Mouse (Mus musculus): ENCODE results near the gene Prx. TPM values are rescaled to one million over a fixed set of nuclear protein-coding genes. Genes with fewer than 3 reads are reported as not detected.

Gene Prx
- polyA plus RNA-seq, 1 experiment: 5.3 TPM

DNA sequence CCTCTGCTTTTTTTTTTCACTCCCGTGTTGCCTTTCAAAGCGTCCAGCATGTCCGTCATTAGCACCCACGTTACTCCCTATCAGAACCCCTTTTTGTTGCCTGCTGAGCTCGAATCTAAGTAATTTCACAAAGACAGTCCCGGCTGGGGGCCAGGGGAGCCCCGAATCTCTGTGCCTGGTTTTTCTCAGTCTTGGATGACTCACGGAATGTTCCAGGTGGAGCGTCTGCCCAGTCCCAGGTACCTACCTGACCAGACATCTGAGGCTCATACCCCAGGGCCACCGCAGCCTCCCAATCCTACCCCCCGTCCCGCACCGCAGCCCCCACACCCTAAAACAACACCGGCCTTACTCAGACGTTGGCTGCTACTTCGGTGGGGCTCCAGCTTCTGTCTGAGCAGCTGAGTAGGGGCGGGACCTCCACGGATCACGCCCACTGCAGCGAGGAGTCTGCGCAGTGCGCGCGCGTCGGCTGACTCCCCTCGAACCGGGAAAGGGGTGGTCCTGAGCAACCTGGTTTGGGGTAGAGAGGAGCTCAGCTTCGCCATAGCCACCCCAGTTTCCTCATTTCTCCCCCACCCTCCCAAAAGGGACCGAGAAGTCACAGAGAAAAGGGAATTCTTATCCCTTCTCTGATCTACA lies 43.4 kb downstream of the Prx start:
- Histone ChIP-seq H3ac (ENCODE audit: control insufficient read depth, insufficient read length, low read depth) (peak overlapping the region; percentile 25), H3K4me3 (ENCODE audit: insufficient read depth, poor library complexity, severe bottlenecking) (peak overlapping the region; percentile 18), H3K36me3 (ENCODE audit: control insufficient read depth, insufficient read depth) (no peaks in the 10 kb centered on the region), H3K27me3 (ENCODE audit: control insufficient read depth, insufficient read depth, insufficient read length) (no peaks in the 10 kb centered on the region), H3K79me3 (ENCODE audit: low read depth) (no peaks in the 10 kb centered on the region), H3K79me2 (ENCODE audit: control insufficient read depth, insufficient read depth) (no peaks in the 10 kb centered on the region)
- no peak for TF ChIP-seq FOSL1 (IDR thresholded peaks at IDR 0.05; ENCODE audit: insufficient read depth, low read length, poor library complexity, severe bottlenecking)
- TF ChIP-seq MAX (IDR thresholded peaks at IDR 0.05): no peak
- no peak for TF ChIP-seq CEBPB (IDR thresholded peaks at IDR 0.05; ENCODE audit: low read depth)
- no peak for TF ChIP-seq CTCF (IDR thresholded peaks at IDR 0.05; ENCODE audit: control insufficient read depth, insufficient read depth, insufficient read length)
- no peak for TF ChIP-seq USF1 (IDR thresholded peaks at IDR 0.05; ENCODE audit: low read depth)
- TF ChIP-seq MYOG (IDR thresholded peaks at IDR 0.05; ENCODE audit: control insufficient read depth, extremely low read depth, insufficient read length): no peak
- TF ChIP-seq MYOD1 (IDR thresholded peaks at IDR 0.05; ENCODE audit: control insufficient read depth, insufficient read length, low read depth): no peak

- no peaks in the 10 kb centered on the region for H3K79me2 ChIP-seq (ENCODE audit: control insufficient read depth, insufficient read depth)
- H3K4me3 ChIP-seq (ENCODE audit: insufficient read depth, poor library complexity, severe bottlenecking): no peak overlapping the region
- no peak overlapping the region for H3ac ChIP-seq (ENCODE audit: control insufficient read depth, insufficient read length, low read depth)
- H3K27me3 ChIP-seq (ENCODE audit: control insufficient read depth, insufficient read depth, insufficient read length): no peaks in the 10 kb centered on the region
- no peaks in the 10 kb centered on the region for H3K79me3 ChIP-seq (ENCODE audit: low read depth)
- TF ChIP-seq MYOD1 (IDR thresholded peaks at IDR 0.05; ENCODE audit: control insufficient read depth, insufficient read length, low read depth) (no peak), FOSL1 (IDR thresholded peaks at IDR 0.05; ENCODE audit: insufficient read depth, low read length, poor library complexity, severe bottlenecking) (no peak), CTCF (IDR thresholded peaks at IDR 0.05; ENCODE audit: control insufficient read depth, insufficient read depth, insufficient read length) (no peak), MYOG (IDR thresholded peaks at IDR 0.05; ENCODE audit: control insufficient read depth, extremely low read depth, insufficient read length) (no peak), MAX (IDR thresholded peaks at IDR 0.05) (no peak), CEBPB (IDR thresholded peaks at IDR 0.05; ENCODE audit: low read depth) (no peak), USF1 (IDR thresholded peaks at IDR 0.05; ENCODE audit: low read depth) (no peak)
- no peaks in the 10 kb centered on the region for H3K36me3 ChIP-seq (ENCODE audit: control insufficient read depth, insufficient read depth)
Observed at GRCm38 (mm10) chr7:27543065-27543464, 43.9 kb downstream of the Prx start.

DNA sequence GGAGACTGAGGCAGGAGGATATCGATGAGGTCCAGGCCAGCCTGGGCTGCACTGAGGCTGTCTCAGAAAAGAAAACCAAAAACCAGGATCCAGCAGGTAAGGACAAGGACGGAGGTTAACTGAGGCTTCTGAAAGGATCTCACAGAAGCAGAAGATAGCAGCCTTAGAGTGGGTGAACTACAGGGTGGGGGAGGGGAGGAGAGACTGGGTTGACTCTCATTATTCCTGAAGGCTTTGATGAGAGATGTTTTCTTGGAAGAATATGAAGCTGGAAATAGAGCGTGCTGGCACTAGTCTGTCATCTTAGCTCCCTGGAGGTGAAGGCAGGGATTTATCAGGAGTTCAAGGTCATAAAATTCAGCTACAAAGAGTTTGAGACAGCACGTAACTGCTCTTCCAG lies 44.7 kb downstream of the Prx start:
- Histone ChIP-seq H3K79me3 (ENCODE audit: low read depth) (no peaks in the 10 kb centered on the region), H3K4me3 (ENCODE audit: insufficient read depth, poor library complexity, severe bottlenecking) (no peak overlapping the region), H3ac (ENCODE audit: control insufficient read depth, insufficient read length, low read depth) (no peak overlapping the region), H3K79me2 (ENCODE audit: control insufficient read depth, insufficient read depth) (no peaks in the 10 kb centered on the region), H3K36me3 (ENCODE audit: control insufficient read depth, insufficient read depth) (no peaks in the 10 kb centered on the region), H3K27me3 (ENCODE audit: control insufficient read depth, insufficient read depth, insufficient read length) (no peaks in the 10 kb centered on the region)
- TF ChIP-seq MYOD1 (IDR thresholded peaks at IDR 0.05; ENCODE audit: control insufficient read depth, insufficient read length, low read depth): no peak
- no peak for TF ChIP-seq MAX (IDR thresholded peaks at IDR 0.05)
- no peak for TF ChIP-seq CEBPB (IDR thresholded peaks at IDR 0.05; ENCODE audit: low read depth)
- TF ChIP-seq USF1 (IDR thresholded peaks at IDR 0.05; ENCODE audit: low read depth): no peak
- no peak for TF ChIP-seq CTCF (IDR thresholded peaks at IDR 0.05; ENCODE audit: control insufficient read depth, insufficient read depth, insufficient read length)
- TF ChIP-seq MYOG (IDR thresholded peaks at IDR 0.05; ENCODE audit: control insufficient read depth, extremely low read depth, insufficient read length): no peak
- TF ChIP-seq FOSL1 (IDR thresholded peaks at IDR 0.05; ENCODE audit: insufficient read depth, low read length, poor library complexity, severe bottlenecking): no peak

DNA sequence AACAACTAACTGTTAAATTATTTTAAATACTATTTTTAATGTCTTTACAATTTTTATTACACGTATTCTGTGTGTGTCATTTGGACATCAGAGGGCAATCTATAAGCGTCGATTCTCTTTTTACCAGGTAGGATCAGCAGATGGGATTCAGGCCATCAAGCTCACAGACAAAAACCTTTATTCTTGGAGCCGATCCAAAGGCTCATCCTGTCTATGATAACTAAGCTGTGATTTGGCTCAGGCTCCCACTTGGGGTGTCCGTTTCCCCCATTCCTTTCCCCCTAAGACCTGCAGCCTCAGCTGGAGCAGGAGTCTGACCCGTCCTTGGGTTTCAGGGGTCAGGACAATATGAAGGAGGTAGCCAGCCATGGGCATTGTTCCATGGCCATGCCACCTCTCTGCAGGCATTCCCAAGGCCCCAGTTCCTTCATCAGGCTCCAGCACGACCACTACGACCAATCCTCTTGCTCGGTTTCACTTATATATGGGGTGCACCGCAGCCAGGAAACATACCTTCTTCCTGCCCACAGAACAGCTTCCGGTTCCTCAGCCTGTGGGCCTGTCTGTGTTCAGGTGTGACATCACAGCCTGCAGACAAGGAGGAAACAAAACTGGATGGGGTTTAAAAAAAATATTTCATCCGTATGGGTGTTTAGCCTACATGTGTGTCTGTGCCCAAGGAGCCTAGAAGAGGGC lies 45.7 kb downstream of the Prx start:
- H3K36me3 ChIP-seq (ENCODE audit: control insufficient read depth, insufficient read depth): no peaks in the 10 kb centered on the region

GRCm38 (mm10) chr7:27549597-27549996 lies 50.5 kb downstream of the Prx start:
- Histone ChIP-seq H3ac (ENCODE audit: control insufficient read depth, insufficient read length, low read depth) (no peak overlapping the region), H3K27me3 (ENCODE audit: control insufficient read depth, insufficient read depth, insufficient read length) (no peaks in the 10 kb centered on the region), H3K4me3 (ENCODE audit: insufficient read depth, poor library complexity, severe bottlenecking) (no peak overlapping the region), H3K79me3 (ENCODE audit: low read depth) (peaks cover 4% of the 10 kb centered on the region), H3K79me2 (ENCODE audit: control insufficient read depth, insufficient read depth) (peaks cover 13% of the 10 kb centered on the region), H3K36me3 (ENCODE audit: control insufficient read depth, insufficient read depth) (no peaks in the 10 kb centered on the region)
- TF ChIP-seq MYOG (IDR thresholded peaks at IDR 0.05; ENCODE audit: control insufficient read depth, extremely low read depth, insufficient read length): no peak
- TF ChIP-seq MYOD1 (IDR thresholded peaks at IDR 0.05; ENCODE audit: control insufficient read depth, insufficient read length, low read depth): no peak
- TF ChIP-seq CTCF (IDR thresholded peaks at IDR 0.05; ENCODE audit: control insufficient read depth, insufficient read depth, insufficient read length): no peak
- no peak for TF ChIP-seq FOSL1 (IDR thresholded peaks at IDR 0.05; ENCODE audit: insufficient read depth, low read length, poor library complexity, severe bottlenecking)
- no peak for TF ChIP-seq MAX (IDR thresholded peaks at IDR 0.05)

More for the DNA sequence above, 45.7 kb downstream of the Prx start:
- Histone ChIP-seq H3K79me2 (ENCODE audit: control insufficient read depth, insufficient read depth) (no peaks in the 10 kb centered on the region), H3K79me3 (ENCODE audit: low read depth) (no peaks in the 10 kb centered on the region), H3ac (ENCODE audit: control insufficient read depth, insufficient read length, low read depth) (no peak overlapping the region), H3K4me3 (ENCODE audit: insufficient read depth, poor library complexity, severe bottlenecking) (no peak overlapping the region), H3K27me3 (ENCODE audit: control insufficient read depth, insufficient read depth, insufficient read length) (no peaks in the 10 kb centered on the region)
- no peak for TF ChIP-seq MAX (IDR thresholded peaks at IDR 0.05)
- no peak for TF ChIP-seq CEBPB (IDR thresholded peaks at IDR 0.05; ENCODE audit: low read depth)
- no peak for TF ChIP-seq MYOD1 (IDR thresholded peaks at IDR 0.05; ENCODE audit: control insufficient read depth, insufficient read length, low read depth)
- no peak for TF ChIP-seq FOSL1 (IDR thresholded peaks at IDR 0.05; ENCODE audit: insufficient read depth, low read length, poor library complexity, severe bottlenecking)
- no peak for TF ChIP-seq MYOG (IDR thresholded peaks at IDR 0.05; ENCODE audit: control insufficient read depth, extremely low read depth, insufficient read length)
- no peak for TF ChIP-seq CTCF (IDR thresholded peaks at IDR 0.05; ENCODE audit: control insufficient read depth, insufficient read depth, insufficient read length)
- TF ChIP-seq USF1 (IDR thresholded peaks at IDR 0.05; ENCODE audit: low read depth): no peak

Measured in C2C12 (cell line).